Mouse (Mus musculus) cerebellum, adult 11 months (tissue): ENCODE data around the gene Gm20388.

ENCODE experiments used
- DNase-seq: peaks from one replicate; pipeline ENCODE4 v3.0.0; 2022

Gm20388 gene

DNA sequence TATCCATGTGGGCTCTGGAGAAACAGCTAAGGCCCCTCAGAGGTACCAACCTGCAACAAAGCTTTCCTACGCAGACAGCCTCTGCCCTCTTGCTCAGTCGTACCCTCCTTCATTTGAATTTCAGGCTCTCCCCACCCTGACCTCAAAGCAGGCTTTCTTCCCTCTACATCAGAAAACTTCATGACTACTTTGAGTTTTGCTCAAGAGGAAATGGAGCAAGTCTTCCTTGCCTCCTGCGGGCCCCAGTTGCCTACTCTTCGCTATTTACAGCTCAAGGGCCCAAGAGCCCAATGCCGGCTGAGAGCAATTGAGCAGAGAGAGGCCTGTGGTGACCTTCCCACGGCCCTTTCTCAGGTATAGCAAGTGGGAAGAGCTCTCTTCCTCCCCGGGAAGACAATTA is 4451.9 kb downstream of the Gm20388 start:
- DNase-seq: no peak

DNA sequence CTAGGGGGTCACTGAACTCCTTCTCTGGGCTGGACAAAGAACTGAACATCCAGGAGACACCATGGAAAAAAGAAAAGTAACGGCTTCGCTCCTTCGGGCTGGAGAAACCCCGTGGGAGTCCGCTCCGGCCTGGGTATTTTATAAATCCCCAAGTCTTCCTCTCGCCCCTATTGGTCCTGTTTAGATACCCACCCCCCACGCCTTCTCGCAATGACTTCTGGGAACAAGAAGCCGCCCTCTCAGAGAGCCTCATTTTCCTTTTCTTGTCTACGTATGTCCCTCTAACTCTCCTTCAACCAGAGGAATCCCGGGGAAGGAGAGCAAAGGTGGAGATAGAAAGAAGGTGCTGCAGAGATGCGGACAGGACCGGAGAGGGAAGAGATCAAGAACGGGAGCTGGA is 4452.7 kb downstream of the Gm20388 start:
- DNase-seq: no peak

DNA sequence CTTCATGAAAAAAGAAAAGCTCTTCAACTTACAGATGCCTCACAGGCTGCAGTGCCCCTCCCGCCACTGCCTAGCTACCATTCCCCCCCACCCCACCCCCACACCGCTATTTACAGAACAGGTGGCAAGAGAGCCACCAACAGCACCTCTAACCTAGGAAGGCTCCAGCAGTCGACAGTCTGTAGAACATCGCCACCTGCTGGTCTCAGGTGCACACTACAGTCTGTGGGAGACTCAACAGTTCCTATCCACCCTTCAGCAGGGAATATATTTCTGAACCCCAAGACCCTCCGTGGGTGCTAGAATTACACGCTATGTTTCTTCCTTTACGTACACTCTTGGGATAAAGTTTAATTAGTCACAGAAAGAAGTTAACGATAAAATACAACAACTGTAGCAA is 4457.6 kb downstream of the Gm20388 start:
- peak; percentile 62 for DNase-seq

DNA sequence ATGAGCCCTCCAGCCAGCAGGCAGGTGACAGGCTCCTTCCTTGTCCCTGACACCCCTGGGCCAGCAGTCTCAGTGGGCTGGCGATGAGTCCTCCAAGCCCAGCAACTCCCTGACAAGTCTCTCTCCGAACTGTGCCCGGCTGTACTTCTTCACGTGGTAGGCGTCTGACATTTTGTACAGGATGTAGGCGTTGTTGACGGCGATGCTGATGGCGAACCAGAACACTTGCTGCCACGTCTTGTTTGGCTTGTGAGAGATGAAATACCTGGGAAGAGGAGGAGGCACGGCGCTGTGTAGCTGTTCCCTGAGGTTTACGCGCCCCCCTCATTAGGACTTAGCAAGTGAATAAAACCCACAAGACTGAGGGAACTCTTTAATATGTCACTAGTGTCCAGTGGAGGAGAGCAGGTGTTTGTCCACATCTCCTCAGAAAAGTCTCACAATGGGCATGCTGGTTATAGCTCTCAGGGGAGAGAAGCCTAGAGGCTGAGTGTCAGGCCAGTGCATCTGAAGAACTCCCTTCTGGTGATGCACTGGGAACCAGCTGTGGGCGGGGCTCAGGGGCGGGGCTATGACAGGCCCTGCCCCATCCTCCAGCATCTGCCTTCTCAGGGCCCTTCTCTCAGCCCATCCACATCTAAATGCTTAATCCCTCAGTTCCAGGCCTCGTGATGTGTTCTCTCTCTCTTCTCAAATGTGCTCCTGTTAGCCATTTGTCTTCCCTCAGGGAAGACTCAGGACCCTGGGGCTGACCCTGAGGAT is 4460.0 kb downstream of the Gm20388 start:
- DNase-seq: no peak

DNA sequence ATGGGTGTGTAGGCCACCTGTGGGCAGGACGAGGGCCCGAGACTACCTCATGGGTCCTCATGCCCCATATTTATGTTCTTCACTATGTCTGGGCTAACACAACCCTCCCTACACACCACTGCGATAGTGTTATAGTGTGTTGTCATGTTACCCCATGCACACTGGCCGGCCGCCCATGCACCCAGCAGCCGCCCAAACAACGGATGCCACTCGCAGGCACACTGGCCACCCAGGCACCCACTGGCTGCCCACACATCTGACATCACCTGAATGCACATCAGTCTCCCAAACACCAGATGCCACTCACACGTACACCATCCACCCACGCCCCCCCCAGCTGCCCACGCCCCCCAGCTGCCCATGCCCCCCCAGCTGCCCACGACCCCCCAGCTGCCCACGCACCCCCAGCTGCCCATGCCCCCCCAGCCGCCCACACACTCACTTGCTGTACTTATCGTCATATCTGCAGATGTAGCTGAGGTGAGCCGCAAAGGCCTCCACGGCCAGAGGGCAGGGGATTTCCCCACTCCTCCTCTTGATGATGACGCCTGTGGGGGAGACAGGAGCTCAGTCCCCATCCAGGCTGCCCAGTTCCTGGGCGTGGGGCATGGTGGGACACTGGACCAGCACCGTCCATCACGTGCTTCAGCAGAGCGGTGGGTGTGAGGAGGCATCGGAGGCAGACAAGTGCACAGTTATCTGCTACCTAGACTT is 4460.9 kb downstream of the Gm20388 start:
- no peak for DNase-seq

DNA sequence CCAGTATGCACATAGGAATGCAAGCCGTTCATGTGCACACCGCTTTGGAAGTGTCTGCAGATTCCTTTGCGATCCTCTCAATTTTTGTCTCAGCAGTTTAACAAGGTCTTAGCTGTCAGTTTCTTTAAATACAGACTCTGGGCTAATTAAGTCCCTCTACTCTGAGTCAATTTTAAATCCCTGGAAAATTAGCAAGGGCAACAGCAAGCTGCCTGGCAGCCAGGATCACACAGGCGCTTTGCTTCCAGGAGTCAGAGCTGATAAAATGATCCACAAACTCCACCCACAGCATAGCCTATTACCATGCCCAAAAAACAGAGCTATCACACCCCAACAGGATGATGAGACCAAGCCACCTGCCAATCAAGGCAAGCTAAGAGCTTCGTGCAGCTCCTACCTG is 4463.1 kb downstream of the Gm20388 start:
- DNase-seq: no peak

DNA sequence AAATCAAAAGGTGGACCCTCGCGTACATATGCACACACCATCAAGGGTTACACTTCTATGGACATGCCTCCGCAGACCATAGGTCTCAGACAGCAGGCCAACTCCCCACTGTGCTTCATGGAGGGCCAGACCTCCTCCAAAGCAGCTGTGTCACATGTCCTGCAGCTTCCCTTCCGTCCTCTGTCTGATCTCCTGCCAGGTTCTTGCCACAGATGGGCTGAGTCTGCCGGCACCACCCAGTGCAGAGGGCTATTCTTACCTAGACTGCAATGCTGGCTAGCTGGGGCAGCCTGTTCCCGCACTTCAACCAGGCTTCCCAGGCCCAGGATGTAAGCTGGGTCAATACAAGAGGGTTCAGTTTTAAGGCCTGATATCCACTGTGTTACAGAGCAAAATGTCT is 4464.5 kb downstream of the Gm20388 start:
- no peak for DNase-seq

DNA sequence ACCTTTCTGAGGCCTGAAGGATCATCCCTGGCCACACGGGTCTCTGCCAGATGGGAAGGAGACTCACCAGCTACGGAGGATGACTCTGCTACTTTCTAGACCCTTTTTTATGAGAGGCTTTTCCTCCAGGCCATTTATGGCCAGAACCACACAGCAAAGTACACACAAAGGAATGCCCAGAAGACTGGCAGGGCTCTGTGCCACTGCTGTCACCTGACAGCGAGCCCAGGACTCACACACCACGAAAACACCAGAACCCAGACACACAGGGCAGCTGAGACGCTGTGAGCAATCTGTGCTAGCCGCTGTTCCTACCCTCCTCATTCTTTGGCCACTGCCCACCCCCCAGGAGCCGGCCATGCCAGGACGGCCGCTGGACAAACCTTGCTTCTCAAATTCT is 4465.1 kb downstream of the Gm20388 start:
- DNase-seq: no peak

DNA sequence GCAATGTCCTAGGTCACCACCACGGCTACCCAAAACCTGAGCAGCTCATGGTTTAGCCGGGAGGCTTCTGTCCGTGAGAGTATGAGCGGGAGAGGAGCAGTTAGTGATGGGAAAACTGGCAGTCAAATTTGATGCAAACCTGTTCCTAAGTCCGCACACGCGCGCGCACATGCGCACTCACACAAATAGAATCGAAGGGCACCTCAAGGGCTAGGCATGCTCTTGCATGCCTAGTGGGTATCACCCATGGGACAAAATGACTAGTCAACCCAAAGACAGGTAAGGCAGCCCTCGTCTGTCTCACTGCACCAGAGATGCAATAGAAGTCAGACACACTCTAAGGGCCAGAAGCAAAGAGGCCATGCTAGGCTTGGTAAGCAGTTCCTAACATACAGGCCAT is 4465.8 kb downstream of the Gm20388 start:
- no peak for DNase-seq

DNA sequence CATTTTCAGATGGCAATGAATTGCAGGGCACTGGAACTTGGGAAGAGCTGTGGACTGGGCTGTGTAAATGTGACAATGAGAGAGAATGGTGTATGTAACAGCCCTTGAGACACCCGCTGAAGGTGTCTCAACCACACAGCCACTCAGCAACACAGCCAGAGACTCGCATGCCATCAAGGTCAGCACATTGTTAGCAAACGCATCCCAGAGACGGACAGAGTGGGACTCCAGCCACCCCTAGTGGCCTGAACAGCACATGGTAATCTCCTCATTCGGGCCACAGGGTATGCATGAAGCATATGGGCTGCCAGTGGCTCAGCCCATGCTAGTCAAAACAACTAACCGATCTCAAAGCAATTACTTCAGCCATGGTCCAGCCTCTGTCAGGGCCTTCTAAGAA is 4468.6 kb downstream of the Gm20388 start:
- DNase-seq: peak; percentile 3

DNA sequence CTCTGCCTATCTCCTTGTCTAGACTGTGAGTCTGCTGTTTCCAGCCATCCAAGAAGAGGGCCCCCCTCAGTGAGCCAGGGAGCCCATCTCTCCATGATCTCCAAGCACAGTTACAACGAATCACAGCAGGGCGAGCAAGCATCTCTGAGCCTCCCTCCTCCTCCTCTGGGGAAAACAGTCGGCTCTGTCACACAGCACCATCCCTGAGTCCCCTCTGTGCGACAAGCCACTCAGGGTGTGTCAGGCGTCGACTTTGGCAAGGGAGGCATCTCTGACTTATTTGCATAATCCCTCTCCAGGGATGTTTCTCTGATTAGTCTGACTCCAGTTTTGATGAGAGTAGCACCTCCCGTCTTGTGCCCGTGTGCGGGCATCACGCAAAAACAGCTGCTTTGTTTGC is 4471.6 kb downstream of the Gm20388 start:
- DNase-seq: no peak

DNA sequence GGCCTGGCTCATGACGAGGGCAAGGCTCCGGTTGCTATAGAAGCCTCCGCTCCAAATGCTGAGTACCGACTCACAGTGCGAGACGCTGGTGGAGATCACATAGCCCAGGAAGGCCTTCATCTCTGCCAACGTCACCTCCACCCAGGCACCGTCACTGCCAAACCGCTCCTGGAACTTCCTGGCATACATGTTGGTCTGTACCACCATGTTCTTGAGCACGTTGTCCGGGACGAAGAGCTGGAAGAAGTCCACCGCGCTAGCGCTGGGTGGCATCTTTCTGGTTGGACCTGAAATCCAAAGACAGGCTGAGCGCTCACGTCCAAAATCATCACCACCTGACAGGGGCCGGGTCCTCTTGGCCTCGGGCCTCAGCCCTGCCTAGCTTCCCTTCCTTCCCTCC is 4473.7 kb downstream of the Gm20388 start:
- DNase-seq: no peak

DNA sequence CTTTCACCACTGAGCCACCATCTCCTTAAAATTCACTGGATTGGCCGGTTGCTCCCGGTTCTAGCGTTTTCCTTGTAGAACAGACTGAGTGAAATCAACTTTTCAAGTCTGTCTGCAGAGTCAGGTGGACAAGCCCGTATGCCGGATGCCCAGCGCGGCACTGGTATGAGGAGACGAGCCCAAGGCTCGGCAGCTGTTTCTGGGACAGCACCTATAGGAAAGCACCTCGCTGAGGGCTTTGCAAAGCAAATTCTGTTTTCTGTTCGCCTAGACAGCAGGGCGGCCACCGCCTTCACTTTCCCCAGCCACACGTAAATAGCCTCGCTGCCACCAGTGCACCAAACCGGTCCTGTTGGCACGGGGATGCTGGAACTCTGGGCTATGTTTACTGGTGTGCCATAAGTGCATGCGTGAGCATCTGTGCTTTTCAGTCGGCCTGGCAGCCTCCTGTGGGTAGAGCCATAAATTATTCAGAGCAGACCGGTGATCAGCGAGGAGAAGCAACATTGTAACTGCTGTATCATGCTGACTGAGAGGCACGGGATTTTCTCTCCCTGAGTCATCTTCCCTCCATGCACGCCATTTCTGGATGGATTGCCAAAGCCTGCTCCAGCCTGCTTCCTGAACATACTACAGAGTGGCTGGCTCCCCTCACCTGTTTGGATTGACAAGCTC is 4475.7 kb downstream of the Gm20388 start:
- peak; percentile 47 for DNase-seq

DNA sequence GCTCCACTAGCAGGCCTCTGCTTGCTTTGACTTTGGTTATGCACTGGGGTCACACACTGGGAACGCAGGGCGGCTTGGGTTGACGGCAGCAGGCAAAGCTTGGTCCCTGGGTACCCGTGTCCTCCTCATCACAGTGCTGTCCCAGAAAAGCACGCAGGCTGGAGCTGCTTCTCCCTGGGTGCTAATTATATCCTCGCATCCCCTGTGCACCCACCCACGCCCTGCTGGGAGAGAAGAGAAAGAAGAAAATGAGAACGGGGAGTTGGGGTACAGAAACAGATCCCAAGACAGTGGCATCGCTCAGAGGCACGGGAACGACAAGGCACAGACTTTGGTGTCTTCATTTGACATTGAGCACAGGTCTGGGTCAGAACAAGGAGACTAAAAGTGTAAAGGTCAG is 4478.9 kb downstream of the Gm20388 start:
- no peak for DNase-seq

DNA sequence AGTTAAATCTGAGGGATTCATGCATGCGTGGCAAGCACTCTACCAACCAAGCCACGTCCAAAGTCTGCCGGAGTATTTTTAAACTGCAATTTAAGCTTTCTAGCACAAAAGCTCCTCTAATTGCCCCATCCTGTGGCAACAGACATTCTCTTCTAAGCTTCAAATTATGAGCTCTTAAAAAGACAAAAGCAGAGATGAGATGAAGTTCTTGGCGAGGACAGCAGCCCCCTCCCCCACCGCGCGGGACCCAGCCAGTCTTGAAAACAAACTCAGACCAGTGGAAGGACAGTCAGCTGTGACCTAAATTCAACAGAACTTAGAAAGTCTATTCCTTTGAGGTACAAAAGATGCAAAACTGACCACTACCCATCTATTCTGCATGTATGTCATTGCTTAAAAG is 4480.6 kb downstream of the Gm20388 start:
- DNase-seq: no peak

DNA sequence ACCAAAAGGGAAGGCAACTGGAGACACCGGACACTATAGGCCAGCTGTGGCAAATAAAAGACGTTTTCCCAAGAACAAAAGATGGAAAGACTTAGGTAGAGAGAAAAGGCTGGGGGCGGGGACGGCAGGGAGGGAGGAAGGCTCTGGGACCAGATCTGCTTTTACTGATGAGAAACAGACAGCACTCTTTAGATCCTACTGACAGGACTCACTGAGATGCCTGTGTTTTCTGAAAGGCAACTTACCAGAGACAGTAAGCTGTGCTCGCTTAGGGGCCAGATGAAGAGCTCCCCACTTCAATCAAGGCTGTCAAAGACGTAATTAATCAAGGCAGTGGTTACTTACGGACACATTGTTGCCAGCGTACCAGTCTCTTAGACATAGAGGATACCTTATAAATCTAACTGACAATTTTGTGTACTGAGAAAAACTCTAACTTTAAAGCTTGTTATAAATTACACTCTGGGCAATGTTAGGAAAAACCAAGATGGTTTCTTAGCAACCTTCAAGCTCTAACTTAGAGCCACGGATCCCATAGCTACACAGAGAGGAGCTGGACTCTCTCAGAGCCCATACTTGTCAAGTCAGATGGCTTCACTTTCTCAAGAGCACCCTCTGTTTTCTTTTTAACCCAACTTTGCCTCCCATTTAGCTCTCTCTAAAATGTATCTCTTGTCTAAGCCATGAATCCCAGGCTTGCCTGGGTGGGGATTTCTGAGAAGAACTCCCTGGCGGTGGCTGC is 4481.8 kb downstream of the Gm20388 start:
- DNase-seq: no peak

DNA sequence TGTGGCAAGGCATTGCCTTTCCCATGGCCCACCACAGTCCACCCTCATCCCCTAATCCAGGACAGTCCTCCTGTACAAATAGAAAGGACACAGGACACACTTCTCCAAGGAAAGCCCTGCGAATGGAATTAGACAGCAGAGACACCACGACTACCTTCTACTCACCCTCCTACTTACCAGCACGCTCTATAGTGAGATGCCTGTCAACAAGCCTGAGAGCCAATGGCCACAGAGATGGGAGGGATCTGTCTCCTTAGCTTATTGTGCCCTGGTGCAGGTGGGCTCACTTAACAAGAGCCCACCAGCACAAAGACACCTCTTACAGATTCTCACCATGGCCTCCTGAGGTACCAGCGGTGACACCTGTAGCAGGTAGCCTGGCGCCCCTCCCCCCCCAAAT is 4482.4 kb downstream of the Gm20388 start:
- DNase-seq: no peak

DNA sequence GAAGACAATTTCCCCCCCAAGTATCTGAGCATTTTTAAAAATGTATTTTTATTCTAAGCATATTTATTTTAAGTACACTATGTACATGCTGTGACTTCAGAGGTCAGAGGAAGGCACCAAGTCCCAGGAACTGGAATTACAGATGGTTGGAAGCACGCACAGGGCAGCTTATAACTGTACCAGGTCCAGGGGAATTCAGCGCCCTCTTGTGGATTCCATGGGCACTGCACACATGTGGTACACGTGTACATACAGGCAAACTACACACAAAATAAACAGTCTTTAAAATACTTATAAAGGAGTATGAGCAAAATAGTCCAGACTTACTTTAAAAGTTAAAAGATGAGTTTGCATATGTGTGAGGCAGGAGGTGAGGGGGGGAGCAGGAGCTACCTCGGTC is 4483.3 kb downstream of the Gm20388 start:
- no peak for DNase-seq

DNA sequence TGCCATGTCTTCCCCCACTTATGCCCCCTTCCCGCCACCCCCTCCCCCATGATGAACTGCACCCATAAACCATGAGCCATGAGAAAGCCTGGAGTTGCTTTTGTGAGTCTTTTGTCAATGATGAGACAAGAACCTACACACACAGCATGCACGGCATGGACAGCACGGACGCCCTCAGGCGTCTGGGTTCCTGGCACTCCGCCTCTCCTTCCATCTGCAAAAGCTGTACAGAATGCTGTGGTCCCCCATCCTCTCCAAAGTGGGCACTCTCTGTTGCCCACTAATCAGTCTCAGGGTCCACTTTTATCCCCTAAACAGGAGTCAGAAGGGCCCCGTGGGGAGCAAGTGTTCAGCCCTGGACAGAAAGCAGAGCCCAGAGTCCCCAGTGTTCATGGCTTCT is 4484.3 kb downstream of the Gm20388 start:
- DNase-seq: no peak
